Mouse (Mus musculus) hindlimb bud, embryonic 11.5 days (tissue): ENCODE measurements around the gene Cox5a.
A peak's percentile ranks its signal among the peaks of the same experiment; 100 is the strongest.

Experiments used
- DNase-seq: peaks from one replicate; pipeline ENCODE4 v3.0.0-alpha.2; 2012; ENCODE audit warnings: low read depth, low spot score; ENCODE audit errors: extremely low spot score

Cox5a gene

GRCm38 (mm10) chr9:57521056-57521911 is at the start of gene Cox5a:
Gene Cox5a (plus strand): TSS chr9:57521274.
- DNase-seq: no peak

DNA sequence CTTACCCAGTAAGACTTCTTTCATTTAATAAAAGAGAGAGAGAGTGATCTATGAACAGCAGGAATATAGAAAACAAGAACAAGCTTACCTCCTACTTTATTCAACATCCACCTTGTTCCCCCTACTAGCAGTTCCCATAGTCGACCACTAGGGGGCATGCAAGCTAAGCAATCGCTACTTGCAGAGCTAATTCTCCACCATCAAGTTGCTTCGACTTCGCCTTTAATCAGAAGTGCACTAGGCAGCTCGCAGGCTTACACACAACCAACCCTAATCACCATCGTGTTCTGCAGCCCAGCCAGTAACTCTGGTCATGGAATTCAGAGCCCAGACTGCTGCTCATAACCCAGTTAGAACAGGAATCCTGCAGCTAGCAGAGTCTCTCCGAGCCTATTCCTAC is 35.3 kb upstream of the Cox5a start:
- peak; percentile 64 for DNase-seq

- no peak for DNase-seq
These were observed 33.3 kb upstream of the Cox5a start for GRCm38 (mm10) chr9:57487807-57488206.

- no peak for DNase-seq
These were observed 27.5 kb upstream of the Cox5a start for GRCm38 (mm10) chr9:57493532-57493931.

DNA sequence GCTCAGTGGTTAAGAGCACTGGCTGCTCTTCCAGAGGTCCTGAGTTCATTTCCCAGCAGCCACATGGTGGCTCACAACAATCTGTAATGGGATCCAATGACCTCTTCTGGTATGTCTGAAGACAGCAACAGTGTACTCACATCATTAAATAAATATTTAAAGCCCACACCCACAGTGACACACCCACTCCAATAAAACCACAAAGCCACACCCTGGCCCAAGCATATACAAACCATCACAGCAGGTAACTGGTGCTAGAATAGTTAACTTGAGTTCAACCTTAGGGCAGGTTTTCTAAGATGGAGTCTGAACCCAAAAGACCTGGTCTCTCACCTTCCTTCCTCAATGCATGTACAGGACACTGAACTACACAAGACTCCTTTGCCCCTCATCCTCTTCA is 26.1 kb upstream of the Cox5a start:
- DNase-seq: no peak

DNA sequence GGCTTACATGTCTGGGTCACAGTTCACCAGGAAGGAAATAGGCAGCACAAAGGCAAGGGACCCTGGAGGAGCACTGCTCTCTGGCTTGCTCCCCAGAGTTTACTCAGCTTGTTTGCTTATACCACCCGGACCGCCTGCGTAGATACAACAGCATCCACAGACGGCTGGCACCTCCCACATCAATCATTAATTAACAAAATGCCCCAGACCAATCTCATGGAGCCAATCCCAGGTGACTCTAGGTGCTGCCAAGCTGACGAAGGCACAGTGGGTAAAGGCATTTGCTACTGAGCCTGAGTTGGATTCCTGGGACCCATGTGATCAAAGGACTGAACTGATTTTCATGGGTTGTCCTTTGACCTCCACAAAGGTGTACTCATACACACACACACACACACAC is 23.8 kb upstream of the Cox5a start:
- no peak for DNase-seq

DNA sequence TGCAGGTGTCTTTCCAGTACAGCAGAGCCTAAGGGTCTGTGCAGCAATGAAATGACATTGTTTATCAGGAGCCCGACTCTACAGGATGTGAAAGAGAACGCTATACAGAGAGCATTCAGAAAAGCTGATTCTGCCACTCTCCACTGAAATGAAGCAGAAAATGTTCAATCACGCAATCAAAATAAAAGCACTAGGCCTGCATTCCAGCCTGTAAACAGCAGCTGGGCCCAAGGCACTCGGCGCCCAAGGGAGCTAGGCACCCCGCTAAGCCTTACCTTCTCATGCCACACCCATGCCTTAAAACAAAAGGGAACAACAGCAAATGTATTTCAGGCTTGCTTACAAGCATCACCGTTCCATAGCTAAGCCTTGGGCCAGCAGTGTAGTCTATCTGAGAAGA is 22.5 kb upstream of the Cox5a start:
- no peak for DNase-seq

DNA sequence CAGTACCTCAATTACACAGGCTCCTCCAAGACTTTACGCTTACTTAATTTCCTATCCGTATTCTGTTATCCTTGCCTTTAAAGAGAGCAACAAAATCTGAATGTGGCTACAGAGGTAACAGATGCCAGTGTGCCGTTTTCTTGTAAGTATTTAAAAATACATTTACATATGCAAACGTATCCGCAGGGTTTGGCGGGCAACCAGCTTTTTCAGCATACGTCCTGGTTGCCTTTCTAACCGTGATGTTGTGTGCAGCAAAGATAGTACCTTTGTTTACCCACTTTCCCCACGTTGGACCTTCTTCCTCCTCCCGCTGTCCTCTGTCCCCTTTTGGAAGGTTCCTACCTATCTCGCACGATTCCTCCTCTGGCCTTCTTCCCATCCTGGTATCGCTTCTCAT is 19.6 kb upstream of the Cox5a start:
- DNase-seq: no peak

DNA sequence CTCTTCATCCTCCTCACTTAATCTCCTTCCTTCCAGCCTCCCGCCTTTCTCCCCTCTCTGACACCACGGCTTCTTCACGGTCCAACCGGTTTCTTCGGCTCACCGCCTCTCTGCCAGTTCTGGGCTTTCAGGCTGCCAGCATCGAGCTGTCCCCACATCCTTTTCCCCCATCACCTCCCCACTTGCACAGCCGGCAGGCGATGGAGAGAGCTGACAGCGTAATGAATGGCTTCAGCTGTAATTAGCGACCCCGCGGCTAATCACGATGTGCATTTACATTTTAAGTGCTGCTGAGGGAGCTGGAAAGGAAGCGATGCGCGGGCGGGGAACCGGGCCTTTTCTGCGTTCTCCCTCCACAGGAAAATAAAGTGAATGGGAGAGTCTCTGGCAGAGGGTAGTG is 19.2 kb upstream of the Cox5a start:
- no peak for DNase-seq

DNA sequence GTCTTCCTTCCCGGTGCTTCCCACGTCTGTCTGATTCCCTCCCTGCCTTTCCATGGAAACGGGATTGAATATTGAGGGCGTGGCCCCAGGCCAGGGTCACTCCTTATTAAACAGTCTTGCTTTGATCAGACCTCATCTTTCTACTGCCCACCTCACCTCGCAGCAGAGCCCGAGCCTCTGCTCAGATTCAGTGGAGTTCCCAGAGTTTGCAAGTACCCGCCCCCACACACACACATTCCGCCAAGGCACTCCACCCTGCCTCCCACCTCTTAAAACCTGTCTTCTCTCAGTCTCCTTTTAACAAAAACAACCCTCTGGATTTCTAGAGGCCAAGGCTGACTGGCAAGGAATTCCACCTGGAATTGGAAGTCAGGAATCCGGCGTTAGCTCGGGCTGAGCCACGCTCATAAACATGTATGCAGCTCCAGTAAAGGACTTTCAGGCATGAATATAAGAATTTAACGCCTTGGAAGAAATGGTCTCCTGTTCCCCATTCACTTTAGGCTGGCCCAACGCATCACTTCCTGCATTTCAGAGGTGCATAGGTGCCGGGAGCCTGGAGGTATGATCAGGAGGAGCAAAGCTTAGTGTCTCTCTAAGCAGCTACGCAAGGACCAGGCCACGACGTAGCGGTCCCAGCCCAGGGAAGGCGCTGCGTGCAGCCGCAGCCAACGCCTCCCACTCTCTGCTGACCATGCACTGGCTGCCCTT is 18.0 kb upstream of the Cox5a start:
- no peak for DNase-seq

- DNase-seq: no peak
These were observed 17.3 kb upstream of the Cox5a start, which contains the start of gene Rpp25 for GRCm38 (mm10) chr9:57503622-57504380. Gene Rpp25 (plus strand): TSS chr9:57504026.

- no peak for DNase-seq
These were observed 16.7 kb upstream of the Cox5a start for GRCm38 (mm10) chr9:57504381-57504700.

- no peak for DNase-seq
These were observed 16.2 kb upstream of the Cox5a start for GRCm38 (mm10) chr9:57504891-57505290.

DNA sequence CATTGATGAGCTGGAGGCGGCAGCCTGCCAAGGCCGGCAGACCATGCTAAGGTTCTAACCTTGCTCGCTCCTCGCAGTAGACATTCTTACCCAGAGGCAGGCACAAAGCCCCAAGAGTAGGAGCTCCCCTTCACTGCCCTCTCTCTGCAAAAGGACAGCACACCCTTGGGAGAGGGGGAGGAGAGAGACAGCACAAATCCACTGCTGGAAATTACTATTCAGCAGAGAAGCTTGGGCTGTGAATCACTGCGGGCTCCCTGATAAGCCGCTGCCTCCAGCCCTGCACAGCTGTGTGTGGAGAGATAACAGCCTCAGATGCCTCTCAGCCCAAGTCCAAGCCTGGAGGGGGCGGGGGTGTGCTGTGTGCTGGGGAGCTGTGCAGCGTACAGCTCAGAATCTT is 15.4 kb upstream of the Cox5a start:
- DNase-seq: no peak

- no peak for DNase-seq
These were observed 10.5 kb upstream of the Cox5a start for GRCm38 (mm10) chr9:57510577-57510976.

DNA sequence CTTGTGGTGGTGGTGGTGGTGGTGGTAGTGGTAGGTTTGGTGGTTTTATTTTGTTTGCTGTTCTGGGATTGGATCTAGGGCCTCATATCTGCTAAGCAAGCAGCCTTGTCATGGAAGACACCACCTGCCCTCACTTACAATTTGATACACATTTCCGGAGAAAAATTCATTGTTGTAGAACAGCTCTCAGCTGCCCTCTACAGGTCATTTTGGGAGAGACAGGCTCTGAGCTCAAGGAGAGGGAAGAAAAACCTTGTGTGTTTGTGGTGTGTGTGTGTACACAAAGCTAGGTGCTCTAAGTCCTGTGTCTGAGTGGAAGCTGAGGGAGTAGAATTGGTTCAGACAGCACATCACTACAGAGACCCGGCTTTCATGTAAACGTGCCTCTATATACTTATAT is 4.0 kb upstream of the Cox5a start:
- no peak for DNase-seq

DNA sequence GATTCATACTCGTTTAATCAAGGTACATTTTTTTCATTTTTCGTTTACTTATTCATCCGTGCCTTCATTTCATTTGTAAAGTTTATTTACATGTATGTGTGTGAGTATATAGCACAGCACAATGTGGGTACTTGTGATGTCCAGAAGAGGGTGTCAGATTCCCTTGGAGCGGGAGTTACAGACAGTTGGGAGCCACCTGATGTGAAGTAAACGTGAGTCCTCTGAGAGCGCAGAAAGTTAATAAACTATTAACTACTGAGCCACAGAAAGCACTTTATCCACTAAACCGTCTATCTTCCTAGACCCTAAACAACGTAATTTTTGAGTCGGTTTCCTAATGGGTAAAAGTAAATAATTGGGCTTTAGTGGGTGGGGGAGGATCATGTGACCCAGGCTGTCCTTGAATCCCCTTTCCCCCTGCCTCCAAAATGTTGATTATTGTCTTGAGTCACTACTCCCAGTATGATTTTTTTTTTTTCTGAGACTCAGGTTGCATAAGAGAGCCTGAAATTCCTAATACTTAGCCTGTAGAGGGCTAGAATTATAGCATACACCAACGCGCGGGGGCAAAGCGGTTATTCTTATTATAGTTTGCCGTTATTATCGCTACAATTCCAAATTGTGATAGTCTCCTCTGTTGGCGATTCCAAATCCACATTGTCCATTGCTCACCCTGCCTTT is 559 bp upstream of the Cox5a start:
- no peak for DNase-seq

- no peak for DNase-seq
These were observed 1.2 kb downstream of the Cox5a start for GRCm38 (mm10) chr9:57522114-57522860.

DNA sequence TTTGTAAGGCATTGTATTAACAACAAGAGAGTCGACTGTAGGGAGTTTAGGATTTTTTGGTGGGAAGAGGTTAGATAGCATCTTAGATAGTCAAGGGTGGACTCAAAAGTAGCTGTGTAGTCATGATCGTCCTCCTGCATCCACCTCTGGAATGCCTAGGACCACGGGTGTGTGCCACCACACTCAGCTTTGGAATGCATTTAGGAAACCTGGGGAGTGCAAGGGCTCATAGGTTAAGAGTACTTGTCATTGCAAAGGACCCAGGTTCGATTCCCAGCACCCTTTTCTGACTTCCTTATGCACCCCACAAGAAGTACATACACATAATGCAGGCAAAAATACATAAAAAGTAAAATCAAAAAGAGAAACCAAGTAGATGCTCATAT is 1.8 kb downstream of the Cox5a start:
- DNase-seq: no peak

DNA sequence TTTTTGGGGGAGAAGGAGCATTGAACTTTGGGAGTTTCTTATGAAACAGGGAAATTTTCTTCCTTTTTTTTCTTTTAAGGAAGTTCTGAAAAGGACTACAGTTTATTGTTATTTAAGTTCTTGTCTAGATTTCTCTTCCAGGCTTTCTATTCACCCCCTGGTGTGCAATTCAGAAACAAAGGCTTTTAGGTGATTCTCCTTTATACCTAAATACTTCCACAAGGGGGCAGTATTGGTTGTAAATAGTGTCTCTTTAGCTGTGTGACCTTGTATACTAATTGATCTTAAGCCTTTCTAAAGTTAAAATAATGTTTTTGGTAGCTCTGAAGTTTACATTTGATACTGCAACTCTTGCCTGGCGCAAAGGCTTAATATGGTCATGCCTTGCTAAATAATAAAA is 2.7 kb downstream of the Cox5a start:
- DNase-seq: no peak

- DNase-seq: no peak
These were observed 3.4 kb downstream of the Cox5a start for GRCm38 (mm10) chr9:57524439-57524838.
